Mouse (Mus musculus) cerebellum, adult 9-10 months (tissue): Measurements from ENCODE around the gene Cic.
A peak's percentile ranks its signal among the peaks of the same experiment; 100 is the strongest.
"Not testable (repeated sequence)": the region's sequence is repeated elsewhere in the genome, so short reads cannot be mapped to it uniquely, and the experiment has no call there.

ENCODE experiments used
- DNase-seq: peaks from one replicate; pipeline ENCODE4 v3.0.0; 2022

The Cic gene

DNA sequence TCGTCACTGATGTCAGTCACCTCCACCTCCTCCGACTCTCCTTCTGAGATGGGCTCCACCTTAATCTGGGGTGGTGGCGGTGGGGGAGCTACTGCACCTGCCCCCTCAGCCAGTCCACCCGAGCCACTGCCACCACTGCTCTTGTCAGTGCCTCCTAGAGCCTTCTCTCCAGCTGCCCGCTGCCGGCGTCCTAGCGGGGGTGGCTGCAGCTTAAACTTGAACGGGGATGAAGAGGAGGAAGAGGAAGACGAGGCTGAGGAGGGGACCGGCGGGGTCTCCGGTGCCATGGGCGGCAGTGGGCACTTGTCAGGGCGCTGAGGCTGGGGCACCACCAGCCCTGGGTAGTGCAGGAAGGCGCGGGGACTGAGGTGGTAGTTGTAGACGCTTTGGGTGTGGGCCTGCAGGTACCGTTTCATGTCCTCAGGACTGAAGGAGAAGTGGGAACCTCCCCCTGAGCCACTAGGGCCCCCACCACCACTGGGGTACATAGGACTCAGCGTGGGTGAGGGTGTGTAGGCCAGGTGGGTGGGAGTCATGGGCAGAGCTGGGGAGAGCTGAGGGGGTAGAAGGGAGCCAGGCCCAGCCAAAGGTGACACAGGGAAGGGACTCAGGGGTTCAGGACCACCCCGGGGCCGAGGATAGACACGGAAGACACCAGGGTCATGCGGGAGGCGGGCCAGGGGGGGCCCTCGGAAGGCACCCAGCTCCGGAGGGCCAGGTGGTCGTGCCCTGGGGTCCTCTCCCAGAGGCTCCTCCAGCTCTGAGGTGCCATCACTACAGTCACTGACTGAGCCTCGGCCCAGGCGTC, 22.7 kb upstream of the Cic start:
- peak; percentile 48 for DNase-seq

DNA sequence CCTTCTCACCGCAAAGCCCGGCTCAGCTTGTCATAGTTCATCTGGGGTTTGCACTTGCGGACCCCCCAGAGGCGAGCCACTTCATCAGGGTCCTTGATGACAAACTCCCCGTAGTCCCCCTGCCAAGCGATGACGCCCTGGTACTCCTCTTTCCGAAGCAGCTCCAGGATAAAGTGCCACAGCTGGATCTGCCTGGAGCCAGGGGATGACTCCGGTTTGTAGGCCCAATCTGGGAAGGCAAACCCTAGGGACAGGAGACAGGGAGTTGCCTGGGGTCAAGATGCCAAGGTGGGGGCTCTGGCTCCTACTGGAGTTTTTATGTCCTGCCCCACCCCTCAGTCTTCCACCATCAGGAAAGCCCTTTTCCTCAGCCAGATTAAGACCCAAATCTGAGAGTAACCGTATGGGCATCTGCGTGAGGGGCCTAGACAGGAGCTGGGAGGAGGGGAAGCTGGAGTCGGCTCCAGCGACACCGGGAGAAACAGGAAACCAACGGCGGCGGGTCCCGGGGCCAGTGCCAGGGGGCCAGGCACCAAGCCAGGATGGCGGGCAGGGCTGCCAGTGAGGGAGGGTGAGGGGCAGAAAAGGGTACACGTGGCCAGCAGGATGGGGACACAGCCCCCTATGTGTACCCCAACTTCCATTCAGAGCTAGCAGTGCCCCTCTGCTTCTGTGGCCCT, 21.3 kb upstream of the Cic start:
- peak; percentile 63 for DNase-seq

DNA sequence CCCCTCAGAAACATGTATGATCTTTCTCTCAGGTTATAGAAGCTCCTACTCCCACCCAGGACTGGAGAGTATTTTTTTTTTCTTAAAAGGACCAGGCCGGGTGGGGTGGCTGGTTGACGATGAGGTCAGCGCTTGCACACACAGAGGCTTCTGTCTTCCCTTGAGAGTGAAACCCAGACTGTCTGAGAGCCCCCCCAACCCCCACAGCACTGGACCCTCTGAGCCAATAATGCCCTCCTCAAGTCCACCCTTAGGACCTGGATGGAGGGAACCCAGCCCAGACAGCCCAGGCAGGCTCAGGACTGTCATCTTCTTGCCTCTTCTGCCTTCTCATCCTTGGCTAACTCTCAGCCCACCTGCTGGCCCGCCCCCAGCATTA, 20.8 kb upstream of the Cic start:
- peak; percentile 54 for DNase-seq

DNA sequence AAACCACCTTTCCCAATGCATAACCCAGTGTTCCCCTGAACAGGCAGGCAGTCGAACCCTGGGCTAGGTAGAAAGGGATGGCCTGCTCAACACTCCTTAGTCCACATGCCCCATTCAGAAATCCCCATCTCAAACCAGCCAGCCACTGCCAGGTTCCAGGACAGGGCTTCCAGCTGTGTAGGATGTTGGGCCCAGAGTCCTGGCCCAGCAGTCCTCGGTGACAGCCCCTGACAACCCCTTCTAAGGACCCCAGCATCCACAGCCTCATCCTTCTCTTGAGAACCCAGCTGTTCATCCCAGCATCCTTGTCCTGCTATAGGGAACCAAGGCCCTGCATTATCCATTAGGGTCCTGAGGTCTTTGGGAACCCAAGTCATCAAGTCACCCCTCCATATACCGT, 20.0 kb upstream of the Cic start:
- peak; percentile 45 for DNase-seq

DNA sequence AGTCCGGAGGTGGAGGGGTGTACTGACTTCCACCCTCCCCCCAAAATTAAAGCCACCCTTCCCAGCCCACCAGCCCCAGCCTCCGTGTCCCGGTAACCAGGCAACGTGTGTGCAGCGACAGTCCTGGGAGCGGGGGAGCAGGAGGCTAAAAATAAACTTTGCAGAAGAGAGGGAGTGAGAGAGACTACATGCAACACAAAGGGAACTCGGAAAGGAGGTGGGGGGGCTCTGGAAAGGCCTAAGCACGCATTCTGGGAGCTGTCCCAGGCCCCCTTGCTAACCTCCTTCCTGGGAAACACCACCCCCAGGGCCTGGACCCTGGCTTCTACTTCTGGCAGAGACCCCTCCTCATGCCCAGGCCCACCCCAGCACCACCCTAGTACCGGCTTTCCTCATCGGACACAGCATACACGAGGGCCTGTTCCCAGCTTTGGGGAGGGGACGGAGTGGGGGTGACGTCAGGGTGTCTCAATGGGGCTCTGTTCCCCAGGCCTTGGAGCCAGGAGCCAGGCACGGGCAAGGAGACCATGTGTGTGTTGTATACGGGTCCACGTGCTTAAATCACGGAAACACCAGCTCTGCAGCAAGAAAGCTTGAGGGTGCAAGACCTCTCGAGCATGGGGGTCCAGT, 19.4 kb upstream of the Cic start:
- DNase-seq: peak; percentile 74

DNA sequence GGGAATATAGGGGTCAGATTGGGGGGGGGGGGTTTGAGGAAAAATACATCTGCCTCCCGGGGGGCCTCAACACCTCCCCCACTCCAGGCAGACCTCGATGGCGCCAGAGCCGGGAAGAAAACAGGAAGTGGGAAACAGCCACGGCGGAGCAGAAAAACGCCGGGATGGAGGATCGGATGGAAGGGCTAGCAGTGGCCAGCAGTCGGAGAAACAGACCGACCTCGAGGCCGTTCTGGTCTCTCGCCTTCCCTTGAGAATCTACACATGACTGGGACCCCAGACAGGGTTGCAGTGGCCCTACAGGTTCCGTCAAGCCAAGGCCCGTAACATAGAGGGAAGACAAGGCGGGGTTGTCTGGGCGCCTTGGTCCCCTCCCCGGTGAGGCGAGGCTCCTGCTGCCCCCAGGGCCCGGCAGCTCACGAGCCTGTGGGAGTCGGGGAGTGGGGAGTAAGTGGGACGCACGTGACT, 18.6 kb upstream of the Cic start:
- peak; percentile 73 for DNase-seq

DNA sequence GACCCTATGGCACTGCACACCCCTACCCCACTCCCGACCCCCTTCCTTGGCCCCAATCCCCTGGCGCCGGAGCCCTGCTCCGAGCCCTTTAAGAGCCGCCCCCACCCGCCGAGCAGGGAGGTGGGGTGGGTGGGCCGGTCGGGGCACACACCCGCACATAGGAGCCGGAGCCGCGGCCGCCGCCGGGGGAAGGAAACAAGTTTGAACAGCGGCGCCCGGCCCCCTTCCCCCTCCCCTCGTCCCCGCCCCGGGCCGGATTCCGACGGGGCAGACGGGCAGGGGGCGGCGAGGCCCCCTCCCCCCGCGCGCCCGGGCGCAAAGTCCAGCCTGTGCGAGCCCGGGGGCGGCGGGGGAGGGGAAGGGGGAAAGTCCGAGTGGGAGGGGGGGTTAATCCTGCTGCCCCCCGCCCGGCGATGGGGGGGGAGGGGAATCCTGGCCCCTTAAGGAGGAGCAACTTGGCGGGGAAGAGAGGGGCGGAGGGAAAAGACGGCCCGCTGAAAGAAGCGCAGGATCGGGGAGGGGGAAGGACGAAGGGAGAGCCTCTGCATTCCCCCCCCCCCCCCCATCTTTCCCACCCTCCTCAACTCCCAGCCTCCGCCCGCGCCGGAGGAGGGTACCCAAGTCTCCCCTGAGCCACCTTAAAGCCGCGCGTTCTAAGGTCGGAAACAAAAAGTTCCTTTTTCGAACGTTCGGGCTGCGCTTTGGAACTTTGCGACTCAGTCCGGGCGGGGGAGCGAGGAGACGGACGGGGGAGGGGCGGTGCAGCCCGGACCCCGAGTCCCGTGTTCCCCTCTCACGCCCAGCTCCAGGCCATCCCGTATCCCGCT, 18.0 kb upstream of the Cic start:
- peak; percentile 69 for DNase-seq

DNA sequence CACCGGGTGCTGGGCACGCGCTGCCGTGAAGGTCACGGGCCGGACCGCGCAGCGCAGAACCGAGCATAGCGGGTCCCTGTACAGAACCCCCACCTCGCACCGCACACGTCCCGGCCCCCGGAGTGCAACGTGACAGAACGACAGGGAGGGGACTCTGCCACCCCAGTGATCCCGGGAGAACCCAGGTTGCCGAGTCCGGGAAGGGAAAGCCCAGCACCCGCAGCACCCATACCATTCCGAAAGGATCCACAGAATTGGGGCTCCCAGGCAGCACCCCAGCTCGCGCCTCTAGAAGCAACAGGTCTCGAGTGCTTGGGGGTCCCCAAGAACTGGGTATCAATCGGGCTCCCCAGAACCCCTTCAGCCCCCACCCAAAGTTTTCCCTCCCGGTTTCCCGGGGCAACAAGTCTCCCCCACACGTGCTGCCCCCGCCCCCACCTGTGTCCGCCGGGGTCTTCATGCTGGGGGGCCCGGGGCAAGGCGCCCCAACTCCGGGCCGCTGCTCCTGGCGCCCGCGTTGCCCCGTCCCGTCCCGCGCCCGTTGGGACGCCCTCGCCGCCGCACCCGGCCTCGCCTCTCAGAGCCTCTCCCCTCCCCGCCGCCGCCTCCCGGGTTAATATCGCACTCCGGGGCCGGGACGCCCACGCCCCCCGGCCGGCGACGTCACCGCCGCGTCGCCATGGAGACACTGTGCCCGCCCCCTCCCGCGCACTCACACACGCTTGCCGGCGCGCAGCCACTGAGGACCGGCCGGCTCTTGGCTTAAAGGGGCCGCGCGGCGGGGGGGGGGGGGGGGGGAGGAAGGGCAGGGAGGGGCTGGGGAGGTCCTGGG, 17.1 kb upstream of the Cic start, which contains the start of gene Erf:
Gene Erf (minus strand): TSS at position 621 of the 832 bp plus-strand sequence.
- DNase-seq: peak; percentile 92

DNA sequence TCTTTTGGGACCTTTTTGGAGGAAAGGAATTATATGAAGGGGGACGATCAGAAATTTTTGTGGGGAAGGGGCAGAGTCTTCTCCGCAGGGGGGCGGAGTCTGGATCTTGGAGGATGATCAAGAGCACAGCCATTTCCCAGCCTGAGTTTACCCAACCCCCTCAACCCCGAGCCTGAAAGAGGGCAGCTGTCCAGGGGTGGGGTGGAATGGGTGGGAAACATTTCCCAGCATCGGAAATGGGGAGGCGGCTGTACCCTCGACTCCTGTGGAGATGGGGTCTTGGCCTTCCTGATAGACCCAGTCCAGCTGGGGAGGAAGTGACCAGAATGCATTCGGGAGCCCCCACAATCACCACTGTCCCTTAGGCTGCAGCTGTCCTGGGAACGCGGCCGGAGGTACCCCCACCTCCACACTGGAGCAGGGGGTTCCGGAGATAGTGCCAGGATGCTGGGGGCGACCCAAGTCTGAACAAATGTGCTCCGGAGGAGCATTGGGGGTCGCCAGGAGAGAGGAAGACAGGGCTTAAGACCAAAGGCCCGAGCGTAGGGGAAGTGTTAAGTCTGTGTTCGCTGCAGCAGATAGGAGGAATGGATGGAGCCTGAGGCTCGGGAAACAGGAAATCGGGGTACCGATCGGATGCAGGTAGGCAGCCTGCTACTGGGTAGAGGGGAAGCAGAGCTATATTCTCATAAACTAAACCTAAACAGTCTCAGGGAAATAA, 16.3 kb upstream of the Cic start:
- peak; percentile 83 for DNase-seq

DNA sequence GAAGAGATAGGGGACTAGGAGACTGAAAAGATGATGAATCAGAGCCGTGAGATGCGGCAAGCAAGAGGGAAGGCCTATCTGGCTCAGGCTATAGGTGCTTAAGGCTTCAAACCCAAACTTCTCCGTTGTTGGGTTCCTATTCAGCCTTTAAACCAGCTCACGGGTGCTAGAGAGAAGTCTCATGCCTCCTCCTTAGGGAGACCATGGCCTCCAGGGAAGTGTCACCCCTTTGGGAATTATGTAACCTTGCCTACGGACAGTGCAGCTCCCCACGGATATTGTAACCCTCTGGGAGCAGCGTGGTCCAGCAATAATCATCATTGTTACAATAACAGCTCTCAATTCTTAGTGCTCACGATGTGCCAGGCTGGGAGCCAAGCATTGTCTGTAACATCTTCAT, 15.7 kb upstream of the Cic start:
- DNase-seq: peak; percentile 71

DNA sequence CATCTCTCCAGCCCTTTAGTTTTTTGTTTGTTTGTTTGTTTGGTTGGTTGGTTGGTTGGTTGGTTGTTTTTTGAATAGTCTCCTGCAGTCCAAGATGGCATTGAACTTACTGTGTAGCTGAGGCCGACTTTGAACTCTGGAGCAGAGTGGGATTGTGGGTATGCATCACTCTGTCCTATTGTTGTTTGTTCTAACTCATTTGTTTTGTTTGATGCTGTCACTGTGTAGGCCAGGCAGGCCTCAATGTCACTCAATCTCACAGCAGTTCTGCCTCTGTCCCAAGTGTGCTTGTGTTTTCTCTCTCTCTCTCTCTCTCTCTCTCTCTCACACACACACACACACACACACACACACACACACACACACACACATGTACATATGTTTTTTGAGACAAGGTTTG, 5.6 kb upstream of the Cic start:
- no peak for DNase-seq

DNA sequence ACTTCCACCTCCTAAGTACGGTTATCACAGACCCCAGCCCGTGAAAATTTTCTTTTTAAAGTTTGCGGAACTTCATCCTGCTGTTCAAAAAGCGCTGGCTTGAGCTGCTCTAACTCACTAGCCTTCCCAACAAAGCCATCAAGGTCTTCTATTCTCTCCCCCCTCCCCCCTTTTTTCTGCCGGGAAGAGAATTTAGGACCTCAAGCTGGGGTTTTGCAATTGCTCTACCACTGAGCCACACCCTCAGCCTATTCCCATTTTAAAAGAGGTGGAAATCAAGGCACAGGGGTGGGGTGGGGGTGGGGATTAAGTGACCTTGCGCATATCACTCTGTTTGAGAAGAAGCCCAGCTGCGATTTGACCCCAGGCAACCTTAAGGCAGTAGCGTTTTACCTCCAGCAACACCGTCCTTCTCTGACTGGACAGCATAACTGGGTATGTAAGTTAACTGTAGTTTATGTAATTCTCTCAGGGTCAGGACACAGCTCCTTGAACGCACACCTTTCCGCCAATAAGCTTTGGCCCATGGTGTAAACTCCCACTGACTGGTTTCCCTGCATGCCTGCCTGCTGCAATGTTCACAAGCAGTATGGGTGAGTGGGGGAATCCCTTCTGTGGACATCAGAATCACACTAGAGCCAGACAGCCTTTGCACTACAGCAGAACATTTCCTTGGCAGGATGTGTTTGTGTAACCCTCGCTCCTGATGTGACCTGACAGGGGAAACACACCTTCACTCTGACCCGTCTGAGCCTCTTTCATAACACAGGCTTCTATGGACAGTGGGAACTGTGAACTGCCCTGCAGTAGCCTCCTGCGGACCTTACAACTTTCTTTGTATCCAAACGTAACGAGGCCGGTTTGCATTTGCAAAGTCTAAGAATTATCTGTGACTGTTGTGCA, 3.3 kb upstream of the Cic start:
- no peak for DNase-seq

DNA sequence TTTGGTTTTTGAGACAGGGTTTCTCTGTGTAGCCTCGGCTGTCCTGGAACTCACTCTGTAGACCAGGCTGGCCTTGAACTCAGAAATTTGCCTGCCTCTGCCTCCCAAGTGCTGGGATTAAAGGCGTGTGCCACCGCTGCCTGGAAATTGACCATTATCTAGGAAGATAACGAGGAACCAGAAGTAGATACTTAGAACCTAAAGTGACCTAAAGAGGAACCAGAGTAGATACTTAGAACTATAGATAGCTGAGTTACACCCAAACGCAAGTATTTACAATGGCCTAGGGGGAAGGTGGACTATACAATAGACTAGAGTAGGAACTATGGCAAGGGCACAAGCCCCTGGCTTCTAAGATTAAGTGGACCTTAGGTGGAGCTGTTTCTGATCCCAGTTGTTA, 1.8 kb upstream of the Cic start:
- DNase-seq: not testable (repeated sequence)

DNA sequence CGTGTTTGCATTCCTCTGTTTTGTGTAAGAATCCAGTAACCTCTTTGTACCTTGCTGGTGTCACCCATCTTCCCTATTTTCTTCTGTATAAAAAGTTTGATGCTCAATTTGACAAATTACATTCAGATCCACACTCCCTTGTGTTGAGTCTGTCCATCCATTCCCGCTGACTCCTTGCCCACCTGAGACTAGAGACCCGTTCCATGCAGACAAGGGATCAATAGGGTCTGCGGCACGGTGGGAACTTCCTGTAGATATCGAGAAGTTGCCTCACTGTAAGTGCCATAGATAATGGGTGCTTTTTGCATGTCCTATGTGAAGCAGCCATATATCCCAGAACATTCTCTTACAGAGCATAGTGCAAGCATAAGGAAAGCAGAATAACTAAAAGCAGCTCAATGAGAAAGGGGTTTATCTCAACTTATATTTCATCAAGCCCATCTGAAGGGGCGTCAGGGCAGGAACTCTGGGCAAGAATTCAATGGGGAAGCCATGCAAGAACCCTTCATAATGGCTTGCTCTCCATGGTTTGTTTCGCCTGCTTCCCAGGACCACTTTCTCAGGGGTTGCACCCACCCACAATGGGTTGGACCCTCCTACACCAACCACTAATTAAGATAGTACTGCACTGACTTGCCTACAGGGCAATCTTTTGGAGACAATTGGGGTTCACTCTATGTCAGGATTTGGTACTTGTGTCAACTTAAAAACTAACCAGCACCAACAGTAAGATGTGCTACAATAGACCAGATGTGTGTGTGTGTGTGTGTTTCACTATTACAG, 1.1 kb upstream of the Cic start:
- peak; percentile 68 for DNase-seq

DNA sequence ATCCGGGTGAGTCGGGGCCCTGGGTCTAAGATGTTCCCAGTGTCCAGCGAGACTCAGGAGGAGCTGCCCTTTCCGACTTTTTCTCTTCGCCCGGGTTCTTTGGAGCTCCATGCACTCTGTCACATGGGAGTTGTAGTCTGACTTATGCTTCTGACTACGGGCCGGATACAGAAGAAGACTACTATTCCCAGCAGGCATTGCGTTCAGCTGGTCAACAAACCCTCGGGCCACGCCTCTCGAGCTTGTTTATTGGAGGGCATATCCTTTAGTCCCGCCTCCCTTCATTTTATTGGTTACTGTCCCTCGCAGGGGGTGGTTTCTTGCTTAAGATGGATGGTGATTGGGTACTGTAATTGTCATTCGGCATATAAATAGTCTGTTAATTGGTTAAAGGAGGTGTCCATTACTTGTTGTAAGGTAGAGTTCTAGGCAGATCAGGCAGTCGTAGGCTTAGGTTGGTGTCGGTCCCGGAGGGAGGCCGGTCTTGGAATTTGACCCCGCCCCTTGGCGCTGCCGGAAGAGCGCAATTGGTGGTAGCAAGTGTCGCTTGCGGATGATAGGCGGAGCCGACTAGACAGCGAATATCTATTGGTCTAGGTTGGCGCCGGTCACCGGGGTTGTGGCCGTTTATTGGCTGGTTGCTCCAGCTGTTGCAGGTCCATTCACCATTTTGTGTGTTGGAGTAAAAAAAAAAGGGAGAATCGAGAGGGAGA, 403 bp downstream of the Cic start:
- peak; percentile 100 for DNase-seq

DNA sequence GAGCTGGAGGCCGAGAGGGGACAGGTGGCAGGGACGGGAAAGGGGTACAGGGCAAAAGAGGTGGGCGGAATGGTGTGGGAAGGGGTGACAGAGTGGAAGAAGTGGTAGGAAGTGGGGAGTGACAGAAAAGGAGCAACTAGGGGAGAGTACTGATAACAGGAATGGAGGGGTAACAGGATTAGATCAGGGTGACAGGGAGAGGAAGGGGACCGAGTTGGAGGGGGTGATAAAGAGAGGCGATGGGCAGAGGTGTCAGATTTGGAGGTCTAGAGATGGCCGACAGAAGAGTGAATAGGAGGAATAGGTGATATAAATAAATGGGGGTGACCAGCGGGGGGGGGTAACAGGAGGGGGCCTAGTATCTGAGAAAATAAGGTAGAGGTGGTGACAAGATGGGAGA, 1.1 kb downstream of the Cic start:
- no peak for DNase-seq

DNA sequence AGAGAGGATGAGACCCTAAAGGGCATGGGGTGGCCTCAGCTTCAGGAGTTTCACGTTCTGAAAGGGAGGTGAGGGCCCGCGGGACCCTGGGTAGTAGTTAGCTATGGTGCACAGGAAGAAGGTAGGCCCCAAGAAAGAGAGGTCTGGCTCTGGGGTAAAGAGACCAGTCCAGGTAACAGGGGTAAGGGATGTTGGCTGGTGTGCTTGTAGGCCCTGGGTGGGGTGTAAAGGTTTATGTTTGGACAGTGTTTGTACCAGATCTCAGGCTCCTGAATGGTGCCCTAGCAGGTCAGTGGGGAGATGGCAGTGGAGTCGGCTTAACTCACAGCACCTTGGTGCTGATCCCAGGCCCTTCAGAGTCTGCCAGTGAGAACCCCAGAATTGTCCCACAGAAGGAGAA, 1.5 kb downstream of the Cic start:
- peak; percentile 69 for DNase-seq

DNA sequence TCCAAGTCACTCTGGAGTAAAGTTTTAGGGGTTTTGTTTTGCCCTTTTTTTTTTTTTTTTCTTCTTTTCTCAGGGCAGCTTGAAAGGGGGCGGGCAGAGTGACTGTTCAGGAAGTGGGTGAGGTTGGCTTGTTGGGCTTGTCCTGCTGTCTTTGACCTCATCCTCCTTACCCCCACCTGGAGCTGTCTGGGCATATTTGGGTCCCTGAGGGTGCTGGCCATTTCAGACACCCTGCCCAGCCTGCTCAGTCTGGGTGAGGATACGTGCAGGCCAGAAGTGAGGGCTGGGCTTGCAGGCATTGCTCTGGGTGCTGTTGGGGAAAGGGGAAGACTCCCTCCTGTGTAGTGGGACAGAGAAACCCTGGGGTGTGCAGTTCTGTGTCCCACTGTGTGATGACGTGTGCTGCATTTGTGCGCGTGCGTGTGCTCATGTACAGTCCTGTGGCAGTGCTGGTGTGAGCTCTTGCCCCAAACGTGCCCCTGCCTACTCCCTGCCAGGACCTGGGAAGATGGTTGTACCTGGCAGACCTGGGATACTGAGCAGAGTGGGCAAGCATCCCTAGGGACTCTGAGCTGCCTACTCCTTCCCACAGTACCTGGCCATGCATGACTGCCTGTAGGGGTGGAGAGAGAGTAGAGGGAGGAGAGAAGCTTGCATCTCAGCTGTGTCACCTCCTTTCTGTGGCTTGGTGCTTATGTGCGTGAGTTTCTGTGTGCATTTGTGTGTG, 2.2 kb downstream of the Cic start:
- peak; percentile 62 for DNase-seq
